Mouse (Mus musculus) bone marrow macrophage, adult 2 months (primary cell): ENCODE measurements around the gene Klhdc7b.

Experiments
- CTCF ChIP-seq: IDR thresholded peaks from 2 replicates; pipeline ENCODE4 v1.5.1; 2012; ENCODE audit warnings: low read depth, mild to moderate bottlenecking, low read length, moderate library complexity
- POLR2A ChIP-seq: IDR thresholded peaks from 2 replicates; pipeline ENCODE4 v1.6.1; 2012; ENCODE audit warnings: mild to moderate bottlenecking, low read depth, low read length, borderline replicate concordance

- TF ChIP-seq POLR2A (no peak), CTCF (no peak)
Observed at GRCm38 (mm10) chr15:89404831-89405623, 20.3 kb downstream of the Klhdc7b start.
